Mouse (Mus musculus) bone marrow, adult 2 months (tissue): ENCODE measurements around the gene Gdf7.

Experiments
- CTCF ChIP-seq: fragments of 200-500 bp; IDR thresholded peaks from 2 replicates; pipeline ENCODE4 v1.5.1; 2011; ENCODE audit warnings: low read length, control low read depth; ENCODE audit not compliant: control insufficient read depth, insufficient read depth
- POLR2A ChIP-seq: fragments of 200-500 bp; IDR thresholded peaks from 2 replicates; pipeline ENCODE4 v1.6.1; 2011; ENCODE audit warnings: low read depth, mild to moderate bottlenecking, control low read depth, low read length, borderline replicate concordance; ENCODE audit not compliant: control insufficient read depth

DNA sequence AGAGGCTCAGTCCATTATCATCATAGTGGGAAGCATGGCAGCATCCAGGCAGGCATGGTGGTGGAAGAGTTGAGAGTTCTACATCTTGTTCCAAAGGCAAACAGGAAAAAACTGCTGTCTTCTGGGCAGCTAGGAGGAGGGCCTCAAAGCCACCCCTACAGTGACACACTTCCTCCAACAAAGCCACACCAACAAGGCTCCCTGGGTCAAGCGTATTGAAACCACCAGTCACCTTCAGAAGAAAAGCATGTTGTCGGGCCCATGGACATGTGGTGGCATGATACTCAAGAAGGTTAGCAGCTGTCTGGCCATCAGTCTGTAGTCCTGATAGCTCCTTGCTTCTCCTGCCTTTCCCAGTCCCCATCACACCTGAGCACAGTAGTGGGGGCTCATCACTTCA, 33.7 kb upstream of the Gdf7 start:
- TF ChIP-seq CTCF, result no peak
- no peak for TF ChIP-seq POLR2A
